Mouse (Mus musculus): ENCODE results near the gene Mvp.

Mvp gene

GRCm38 (mm10) chr7:126965568-126965967 is 48.9 kb downstream of the Mvp start:
- in situ Hi-C loops (cut with MboI; ENCODE audit: low pct_unique_long_range_greater_than_20kb in 1 of 2, low sequenced_read_pairs in 2 of 2, unreplicated experiment in 1 of 2), result loop anchor here in 1 of 2 experiments (25.0 kb wide), 1 partner anchor 128 kb away; the partner anchor contains the start of genes 4930451I11Rik and Doc2a

GRCm38 (mm10) chr7:126963548-126964286 is 50.7 kb downstream of the Mvp start:
- in situ Hi-C loops (cut with MboI; ENCODE audit: low pct_unique_long_range_greater_than_20kb in 1 of 2, low sequenced_read_pairs in 2 of 2, unreplicated experiment in 1 of 2), result loop anchor here in 1 of 2 experiments (25.0 kb wide), 1 partner anchor 126 kb away; the partner anchor contains the start of genes 4930451I11Rik and Doc2a

- in situ Hi-C loops (cut with MboI; ENCODE audit: low pct_unique_long_range_greater_than_20kb in 1 of 2, low sequenced_read_pairs in 2 of 2, unreplicated experiment in 1 of 2), result loop anchor here in 1 of 2 experiments (25.0 kb wide), 1 partner anchor 125 kb away; the partner anchor contains the start of genes 4930451I11Rik and Doc2a
These were observed 52.5 kb downstream of the Mvp start for GRCm38 (mm10) chr7:126961965-126962364.

DNA sequence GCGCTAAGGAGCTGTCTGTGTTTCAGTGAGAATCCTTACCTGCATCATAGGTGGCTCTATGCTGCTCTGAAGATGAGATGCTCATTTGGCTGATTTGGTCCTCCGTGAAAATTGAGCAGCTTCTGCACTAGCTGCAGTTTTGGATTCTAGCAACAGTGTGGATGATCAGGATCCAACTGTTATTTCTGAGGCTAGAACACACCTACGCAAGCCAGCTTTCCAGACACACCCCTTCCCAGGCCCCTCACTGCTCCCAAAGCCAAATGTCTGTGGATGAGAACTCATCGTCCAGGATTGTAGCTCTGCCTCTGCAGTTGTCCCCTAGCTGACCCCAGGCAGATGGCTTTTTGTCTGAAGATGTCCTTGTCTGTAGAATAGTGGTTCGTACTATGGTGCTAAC is 53.3 kb downstream of the Mvp start:
- in situ Hi-C loops (cut with MboI; ENCODE audit: low pct_unique_long_range_greater_than_20kb in 1 of 2, low sequenced_read_pairs in 2 of 2, unreplicated experiment in 1 of 2), result loop anchor here in 1 of 2 experiments (25.0 kb wide), 1 partner anchor 124 kb away; the partner anchor contains the start of genes 4930451I11Rik and Doc2a

GRCm38 (mm10) chr7:126959780-126960179 is 54.6 kb downstream of the Mvp start:
- in situ Hi-C loops (cut with MboI; ENCODE audit: low pct_unique_long_range_greater_than_20kb in 1 of 2, low sequenced_read_pairs in 2 of 2, unreplicated experiment in 1 of 2), result loop anchor here in 1 of 2 experiments (25.0 kb wide), 1 partner anchor 122 kb away; the partner anchor contains the start of genes 4930451I11Rik and Doc2a

DNA sequence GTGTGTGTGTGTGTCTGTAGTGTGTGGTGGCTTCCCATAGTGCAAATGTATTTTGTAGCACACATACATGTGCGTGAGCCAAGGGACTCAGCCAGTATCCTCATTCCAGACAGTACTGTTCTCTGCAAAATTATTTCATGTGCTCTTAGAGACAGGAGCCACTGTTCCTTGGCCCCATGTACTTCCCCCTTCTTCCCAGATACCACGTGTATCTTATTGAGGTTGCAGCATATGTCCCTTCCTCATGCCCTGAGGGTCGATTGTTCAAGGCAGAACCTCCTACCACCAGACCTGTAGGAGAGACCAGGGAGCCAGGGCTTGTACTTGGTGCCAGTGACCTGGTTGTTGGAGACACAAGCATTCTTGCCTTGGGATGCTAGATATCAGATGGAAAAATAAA is 59.3 kb downstream of the Mvp start:
- in situ Hi-C loops (cut with MboI; ENCODE audit: low pct_unique_long_range_greater_than_20kb in 1 of 2, low sequenced_read_pairs in 2 of 2, unreplicated experiment in 1 of 2), result loop anchor here in 1 of 2 experiments (25.0 kb wide), 1 partner anchor 118 kb away; the partner anchor contains the start of genes 4930451I11Rik and Doc2a

GRCm38 (mm10) chr7:126952646-126953045 is 61.8 kb downstream of the Mvp start:
- in situ Hi-C loops (cut with MboI; ENCODE audit: low pct_unique_long_range_greater_than_20kb in 1 of 2, low sequenced_read_pairs in 2 of 2, unreplicated experiment in 1 of 2), result loop anchor here in 1 of 2 experiments (25.0 kb wide), 1 partner anchor 115 kb away; the partner anchor contains the start of genes 4930451I11Rik and Doc2a

GRCm38 (mm10) chr7:126951741-126952140 is 62.7 kb downstream of the Mvp start:
- in situ Hi-C loops (cut with MboI; ENCODE audit: low pct_unique_long_range_greater_than_20kb in 1 of 2, low sequenced_read_pairs in 2 of 2, unreplicated experiment in 1 of 2), result loop anchor here in 1 of 2 experiments (25.0 kb wide), 1 partner anchor 114 kb away; the partner anchor contains the start of genes 4930451I11Rik and Doc2a

- in situ Hi-C loops (cut with MboI; ENCODE audit: low pct_unique_long_range_greater_than_20kb in 1 of 2, low sequenced_read_pairs in 2 of 2, unreplicated experiment in 1 of 2), result loop anchor here in 1 of 2 experiments (25.0 kb wide), 1 partner anchor 114 kb away; the partner anchor contains the start of genes 4930451I11Rik and Doc2a
These were observed 63.5 kb downstream of the Mvp start for GRCm38 (mm10) chr7:126950647-126951615.

DNA sequence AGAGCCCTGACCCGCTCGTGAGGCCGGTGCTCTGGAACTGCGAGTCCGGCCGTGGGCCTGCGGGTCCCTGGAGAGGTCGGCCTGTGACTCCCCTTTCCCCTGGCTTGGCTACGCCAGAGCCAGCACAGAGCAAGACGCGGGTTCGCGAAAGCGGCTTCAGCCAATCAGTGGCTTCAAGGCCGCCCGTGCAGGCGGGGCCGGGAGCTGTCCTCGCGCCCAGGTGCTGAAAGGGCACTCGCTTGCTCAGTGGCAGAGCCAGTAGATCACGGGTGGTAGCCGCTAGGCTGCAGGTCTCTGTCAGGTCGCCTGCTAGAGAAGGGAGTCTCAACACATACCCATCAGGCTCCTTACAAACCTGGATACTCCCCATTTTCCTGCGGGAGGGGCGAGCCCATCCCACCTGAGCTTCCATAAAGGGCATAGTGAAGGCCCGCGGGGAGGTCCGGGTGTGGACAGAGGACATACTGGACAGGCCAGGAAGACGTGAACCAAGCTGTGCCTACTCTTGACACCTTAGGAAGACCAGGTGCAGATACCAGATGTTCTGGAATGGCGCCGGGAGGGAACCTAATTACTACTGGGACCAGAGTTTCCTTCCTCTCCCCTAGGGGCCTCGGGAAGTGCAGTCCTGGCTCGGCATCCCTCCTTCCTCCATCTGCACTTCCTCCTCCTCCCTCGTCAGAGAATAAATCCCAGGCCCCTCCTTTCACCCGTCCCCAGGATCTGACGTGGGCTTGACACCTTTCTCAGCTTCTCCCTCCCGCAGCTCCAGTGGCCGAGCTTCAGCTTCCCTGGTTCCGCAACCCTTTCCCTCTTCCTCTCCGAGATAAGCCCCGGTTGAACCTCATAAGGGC is 64.4 kb downstream of the Mvp start, which contains the start of gene Sez6l2:
Sez6l2 (plus strand) TSS at position 771 of the 854 bp plus-strand sequence.
- in situ Hi-C loops (cut with MboI; ENCODE audit: low pct_unique_long_range_greater_than_20kb in 1 of 2, low sequenced_read_pairs in 2 of 2, unreplicated experiment in 1 of 2), result loop anchor here in 1 of 2 experiments (25.0 kb wide), 1 partner anchor 113 kb away; the partner anchor contains the start of genes 4930451I11Rik and Doc2a

- in situ Hi-C loops (cut with MboI; ENCODE audit: low pct_unique_long_range_greater_than_20kb in 1 of 2, low sequenced_read_pairs in 2 of 2, unreplicated experiment in 1 of 2), result no loop called here
These were observed 65.0 kb downstream of the Mvp start, which contains the start of gene Asphd1 for GRCm38 (mm10) chr7:126949403-126949792. TSS of gene Asphd1 (minus strand) at chr7:126949582.

DNA sequence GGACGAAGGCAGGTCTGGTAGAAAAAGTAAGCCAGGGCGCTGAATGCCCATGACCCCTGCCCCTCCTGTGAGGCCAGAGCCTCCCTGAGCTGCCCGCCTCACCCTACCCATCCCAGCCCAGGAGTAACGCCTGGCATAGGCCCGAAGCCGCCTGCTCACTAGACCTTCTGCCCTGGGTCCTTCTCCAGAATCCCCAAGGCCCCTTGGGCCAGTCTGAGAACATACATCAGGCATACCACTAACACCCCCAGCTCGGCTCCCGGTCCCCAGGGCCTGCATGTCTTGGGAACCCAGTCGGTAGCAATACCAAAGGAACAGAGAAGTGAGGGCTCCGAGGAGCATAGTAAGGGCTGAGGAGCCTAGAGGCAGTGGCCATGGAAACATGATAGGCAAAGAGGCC is 65.8 kb downstream of the Mvp start:
- in situ Hi-C loops (cut with MboI; ENCODE audit: low pct_unique_long_range_greater_than_20kb in 1 of 2, low sequenced_read_pairs in 2 of 2, unreplicated experiment in 1 of 2), result no loop called here

- in situ Hi-C loops (cut with MboI; ENCODE audit: low pct_unique_long_range_greater_than_20kb in 1 of 2, low sequenced_read_pairs in 2 of 2, unreplicated experiment in 1 of 2), result no loop called here
These were observed 67.9 kb downstream of the Mvp start for GRCm38 (mm10) chr7:126946530-126946929.

GRCm38 (mm10) chr7:126941801-126942200 is 72.6 kb downstream of the Mvp start:
- in situ Hi-C loops (cut with MboI; ENCODE audit: low pct_unique_long_range_greater_than_20kb in 1 of 2, low sequenced_read_pairs in 2 of 2, unreplicated experiment in 1 of 2), result no loop called here

GRCm38 (mm10) chr7:126941171-126941570 is 73.2 kb downstream of the Mvp start:
- in situ Hi-C loops (cut with MboI; ENCODE audit: low pct_unique_long_range_greater_than_20kb in 1 of 2, low sequenced_read_pairs in 2 of 2, unreplicated experiment in 1 of 2), result no loop called here

Measured in mouse embryonic stem cell (cell line).